Mouse (Mus musculus): ENCODE results near the gene Camk2b. TPM values are rescaled to one million over a fixed set of nuclear protein-coding genes. Genes with fewer than 3 reads are reported as not detected.

Gene Camk2b
- total and polyA plus RNA-seq, 3 experiments: 0.16 TPM; not detected in 2

DNA sequence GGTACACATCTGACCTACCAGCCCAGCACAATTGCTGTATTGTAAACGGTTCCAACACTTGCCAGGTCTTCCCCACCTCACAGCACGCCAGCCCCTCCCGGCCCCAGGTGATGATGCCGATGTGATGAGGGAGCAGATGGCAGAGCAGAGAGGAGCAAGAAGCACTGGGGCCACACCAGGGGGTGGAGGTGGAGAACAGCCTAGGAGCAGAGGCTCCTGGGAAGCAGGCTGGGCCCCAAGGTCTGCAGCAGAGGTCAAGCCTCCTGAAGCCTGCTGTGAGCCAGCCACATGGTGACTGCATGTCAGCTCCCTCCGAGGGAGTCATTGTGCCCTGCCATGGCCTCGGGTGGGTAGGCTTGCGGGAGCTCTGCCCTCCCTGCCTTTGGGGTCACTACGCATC, 85.6 kb downstream of the Camk2b start:
- Histone ChIP-seq H3K9me3 (replicated peaks) (no peaks in the 10 kb centered on the region), H3K36me3 (replicated peaks) (no peaks in the 10 kb centered on the region), H3K27me3 (ENCODE audit: insufficient read depth, low read length) (peaks cover 42% of the 10 kb centered on the region), H3K4me1 (ENCODE audit: insufficient read depth, low read depth, low read length) (peaks cover 5% of the 10 kb centered on the region; the same call in 1 of the 2 replicates), H3K4me3 (ENCODE audit: low read depth, low read length) (no peak overlapping the region)
- ATAC-seq (ENCODE audit: extremely low read depth, insufficient number of reproducible peaks, low FRiP score, poor library complexity, severe bottlenecking): no peak
- no peak for DNase-seq (ENCODE audit: low spot score)
- no peak for TF ChIP-seq CTCF (IDR thresholded peaks at IDR 0.05; ENCODE audit: low read depth, low read length)
- no peak for TF ChIP-seq POLR2AphosphoS5 (IDR thresholded peaks at IDR 0.05; ENCODE audit: insufficient replicate concordance, low read depth, low read length)
- no peak for TF ChIP-seq TAL1 (conservative IDR thresholded peaks at IDR 0.05; ENCODE audit: low read depth, low read length)
- no peak for TF ChIP-seq GATA1 (IDR thresholded peaks at IDR 0.05; ENCODE audit: borderline replicate concordance, low read length)
- no peak for TF ChIP-seq GATA2 (IDR thresholded peaks at IDR 0.05; ENCODE audit: borderline replicate concordance, low read depth, low read length)

DNA sequence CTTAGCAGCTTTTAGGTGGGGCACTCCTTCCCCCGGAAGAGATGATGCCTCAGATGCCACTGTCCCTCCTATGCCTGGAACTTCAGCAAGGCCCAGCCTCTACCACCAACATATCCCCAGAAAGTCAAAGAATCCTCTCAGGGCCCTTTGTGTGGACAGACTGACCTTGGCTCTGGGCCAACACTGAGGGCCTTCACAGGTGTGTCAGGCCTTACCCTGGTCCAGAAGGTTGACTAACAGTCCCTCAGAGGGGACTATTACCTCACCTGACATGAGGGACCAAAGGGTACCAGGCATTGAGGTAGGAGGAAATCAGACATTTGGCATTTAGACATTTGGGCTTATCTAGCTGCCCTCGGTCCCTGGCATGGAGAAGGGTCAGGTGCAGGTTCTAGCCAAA, 86.1 kb downstream of the Camk2b start:
- no peak for ATAC-seq (ENCODE audit: extremely low read depth, insufficient number of reproducible peaks, low FRiP score, poor library complexity, severe bottlenecking)
- Histone ChIP-seq H3K4me3 (ENCODE audit: low read depth, low read length) (no peak overlapping the region), H3K27me3 (ENCODE audit: insufficient read depth, low read length) (peaks cover 44% of the 10 kb centered on the region), H3K36me3 (replicated peaks) (no peaks in the 10 kb centered on the region), H3K9me3 (replicated peaks) (no peaks in the 10 kb centered on the region), H3K4me1 (ENCODE audit: insufficient read depth, low read depth, low read length) (peaks cover 5% of the 10 kb centered on the region; the same call in 1 of the 2 replicates)
- no peak for DNase-seq (ENCODE audit: low spot score)
- TF ChIP-seq CTCF (IDR thresholded peaks at IDR 0.05; ENCODE audit: low read depth, low read length) (no peak), GATA1 (IDR thresholded peaks at IDR 0.05; ENCODE audit: borderline replicate concordance, low read length) (no peak), TAL1 (conservative IDR thresholded peaks at IDR 0.05; ENCODE audit: low read depth, low read length) (no peak), POLR2AphosphoS5 (IDR thresholded peaks at IDR 0.05; ENCODE audit: insufficient replicate concordance, low read depth, low read length) (no peak), GATA2 (IDR thresholded peaks at IDR 0.05; ENCODE audit: borderline replicate concordance, low read depth, low read length) (no peak)

DNA sequence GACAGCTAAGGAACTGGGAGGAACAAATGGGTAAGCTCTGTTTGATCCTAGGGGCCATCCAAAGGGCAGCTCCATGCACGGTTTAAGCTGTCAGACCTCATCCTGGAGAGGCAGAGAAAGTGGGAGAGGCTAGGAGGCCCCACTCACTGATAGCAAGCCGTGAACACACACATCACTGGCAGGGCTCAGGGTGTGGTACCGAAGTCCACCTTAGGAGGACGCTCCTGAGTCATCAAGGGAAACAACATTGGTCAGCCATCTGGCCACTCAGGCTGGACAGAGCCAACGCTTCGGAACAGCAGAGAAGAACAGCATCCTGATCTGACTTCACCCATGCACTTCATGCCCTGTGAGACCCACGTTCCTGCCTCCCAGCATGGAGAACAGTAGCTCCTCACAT, 87.1 kb downstream of the Camk2b start:
- Histone ChIP-seq H3K36me3 (replicated peaks) (no peaks in the 10 kb centered on the region), H3K4me3 (ENCODE audit: low read depth, low read length) (no peak overlapping the region), H3K9me3 (replicated peaks) (no peaks in the 10 kb centered on the region), H3K27me3 (ENCODE audit: insufficient read depth, low read length) (peaks cover 48% of the 10 kb centered on the region), H3K4me1 (ENCODE audit: insufficient read depth, low read depth, low read length) (peaks cover 5% of the 10 kb centered on the region; the same call in 1 of the 2 replicates)
- no peak for ATAC-seq (ENCODE audit: extremely low read depth, insufficient number of reproducible peaks, low FRiP score, poor library complexity, severe bottlenecking)
- no peak for TF ChIP-seq GATA2 (IDR thresholded peaks at IDR 0.05; ENCODE audit: borderline replicate concordance, low read depth, low read length)
- TF ChIP-seq GATA1 (IDR thresholded peaks at IDR 0.05; ENCODE audit: borderline replicate concordance, low read length): no peak
- TF ChIP-seq CTCF (IDR thresholded peaks at IDR 0.05; ENCODE audit: low read depth, low read length): no peak
- no peak for TF ChIP-seq TAL1 (conservative IDR thresholded peaks at IDR 0.05; ENCODE audit: low read depth, low read length)
- TF ChIP-seq POLR2AphosphoS5 (IDR thresholded peaks at IDR 0.05; ENCODE audit: insufficient replicate concordance, low read depth, low read length): no peak
- no peak for DNase-seq (ENCODE audit: low spot score)

DNA sequence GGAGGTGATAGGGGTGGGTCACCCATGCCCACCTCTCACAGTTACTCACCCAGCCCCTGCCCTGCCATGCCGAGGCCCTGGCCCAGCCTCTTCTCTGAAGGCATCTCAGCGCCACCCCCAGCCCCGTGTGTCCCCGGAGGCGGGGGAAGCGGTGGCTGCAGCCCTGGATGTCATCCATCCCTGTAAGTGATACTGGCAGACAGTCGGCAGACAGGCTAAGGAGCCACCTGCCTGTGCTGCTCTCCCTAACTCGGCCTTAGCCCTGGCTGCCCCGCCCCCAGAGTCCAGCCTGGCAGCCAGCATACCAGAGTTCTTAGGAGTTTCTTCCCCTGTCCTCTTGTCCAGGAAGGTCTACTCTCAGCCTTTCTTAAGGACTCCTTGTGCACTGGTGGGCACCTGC, 90.1 kb downstream of the Camk2b start:
- Histone ChIP-seq H3K9me3 (replicated peaks) (no peaks in the 10 kb centered on the region), H3K27me3 (ENCODE audit: insufficient read depth, low read length) (peaks cover 37% of the 10 kb centered on the region), H3K36me3 (replicated peaks) (peaks cover 10% of the 10 kb centered on the region), H3K4me1 (ENCODE audit: insufficient read depth, low read depth, low read length) (peaks cover 5% of the 10 kb centered on the region; the same call in 1 of the 2 replicates), H3K4me3 (ENCODE audit: low read depth, low read length) (no peak overlapping the region)
- no peak for TF ChIP-seq GATA2 (IDR thresholded peaks at IDR 0.05; ENCODE audit: borderline replicate concordance, low read depth, low read length)
- ATAC-seq (ENCODE audit: extremely low read depth, insufficient number of reproducible peaks, low FRiP score, poor library complexity, severe bottlenecking): no peak
- DNase-seq (ENCODE audit: low spot score): no peak

DNA sequence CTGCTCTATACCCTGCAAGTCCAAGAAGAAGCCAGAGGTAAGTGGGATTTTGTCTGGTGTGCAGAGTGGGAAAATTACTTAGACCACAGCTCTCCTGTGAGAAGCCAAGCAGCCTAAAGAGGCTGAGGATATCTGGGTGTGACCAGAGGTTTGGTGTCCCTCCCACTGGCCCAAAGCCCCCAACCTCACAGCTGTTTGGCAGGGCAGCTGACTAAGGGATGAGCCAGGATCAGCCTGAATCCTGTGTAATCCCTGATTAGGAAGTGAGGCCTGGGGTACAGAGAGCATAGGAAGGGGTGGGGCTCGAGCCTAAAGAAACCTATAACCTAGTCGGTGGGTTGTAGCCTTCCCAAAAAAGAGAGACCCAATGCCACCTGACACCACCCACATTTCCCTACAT, 91.1 kb downstream of the Camk2b start:
- no peaks in the 10 kb centered on the region for H3K9me3 ChIP-seq (replicated peaks)
- H3K36me3 ChIP-seq (replicated peaks): peaks cover 20% of the 10 kb centered on the region
- DNase-seq (ENCODE audit: low spot score) (no peak), ATAC-seq (ENCODE audit: extremely low read depth, insufficient number of reproducible peaks, low FRiP score, poor library complexity, severe bottlenecking) (no peak)
- H3K27me3 ChIP-seq (ENCODE audit: insufficient read depth, low read length): peaks cover 33% of the 10 kb centered on the region
- H3K4me3 ChIP-seq (ENCODE audit: low read depth, low read length): no peak overlapping the region
- peaks cover 5% of the 10 kb centered on the region; the same call in 1 of the 2 replicates for H3K4me1 ChIP-seq (ENCODE audit: insufficient read depth, low read depth, low read length)
- TF ChIP-seq GATA1 (IDR thresholded peaks at IDR 0.05; ENCODE audit: borderline replicate concordance, low read length) (no peak), TAL1 (conservative IDR thresholded peaks at IDR 0.05; ENCODE audit: low read depth, low read length) (no peak), CTCF (IDR thresholded peaks at IDR 0.05; ENCODE audit: low read depth, low read length) (no peak), POLR2AphosphoS5 (IDR thresholded peaks at IDR 0.05; ENCODE audit: insufficient replicate concordance, low read depth, low read length) (no peak), GATA2 (IDR thresholded peaks at IDR 0.05; ENCODE audit: borderline replicate concordance, low read depth, low read length) (no peak)

DNA sequence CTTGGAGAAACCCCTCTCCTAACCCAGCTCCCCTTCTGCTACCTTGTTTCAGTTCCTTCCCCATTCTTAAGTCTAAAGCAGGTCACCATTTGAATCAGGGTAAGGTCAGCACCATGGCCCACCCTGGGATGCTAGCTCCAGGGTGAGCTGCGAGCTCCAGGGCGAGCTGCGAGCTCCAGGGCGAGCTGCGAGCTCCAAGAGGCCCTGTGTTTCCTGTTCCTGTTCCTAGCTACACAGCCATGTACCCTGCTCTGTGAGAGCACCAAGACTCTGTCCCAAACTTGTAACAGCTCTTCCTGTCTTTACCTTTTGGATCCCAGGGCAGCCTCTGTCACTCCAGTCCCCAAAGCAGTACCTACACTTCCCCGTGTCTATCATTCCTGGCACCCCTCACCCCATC, 92.1 kb downstream of the Camk2b start:
- no peaks in the 10 kb centered on the region for H3K9me3 ChIP-seq (replicated peaks)
- no peak for TF ChIP-seq TAL1 (conservative IDR thresholded peaks at IDR 0.05; ENCODE audit: low read depth, low read length)
- H3K4me3 ChIP-seq (ENCODE audit: low read depth, low read length): no peak overlapping the region
- DNase-seq (ENCODE audit: low spot score) (no peak), ATAC-seq (ENCODE audit: extremely low read depth, insufficient number of reproducible peaks, low FRiP score, poor library complexity, severe bottlenecking) (no peak)
- peaks cover under 1% of the 10 kb centered on the region; the same call in 1 of the 2 replicates for H3K4me1 ChIP-seq (ENCODE audit: insufficient read depth, low read depth, low read length)
- peaks cover 30% of the 10 kb centered on the region for H3K36me3 ChIP-seq (replicated peaks)
- peaks cover 30% of the 10 kb centered on the region for H3K27me3 ChIP-seq (ENCODE audit: insufficient read depth, low read length)

DNA sequence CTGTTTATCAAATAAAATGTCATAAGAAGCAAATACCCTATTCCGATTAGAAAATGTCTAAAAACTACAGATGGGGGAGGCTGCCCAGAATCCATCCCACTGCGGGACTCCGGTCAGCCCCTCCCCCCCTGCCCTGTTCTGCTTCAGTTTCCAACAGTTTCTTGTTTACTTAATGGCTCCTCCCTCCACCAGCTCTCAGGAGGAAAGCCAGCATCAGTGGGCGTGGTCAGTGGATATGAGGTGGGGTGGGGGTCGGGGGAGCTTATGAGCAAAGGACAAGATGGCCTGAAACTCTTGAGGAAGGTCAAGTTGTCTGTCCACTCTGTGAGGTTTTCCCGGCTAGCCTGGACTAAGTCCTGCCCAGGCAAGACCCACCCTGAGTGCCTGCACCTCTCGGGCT, 93.0 kb downstream of the Camk2b start:
- H3K4me1 ChIP-seq (ENCODE audit: insufficient read depth, low read depth, low read length): no peaks in the 10 kb centered on the region
- TF ChIP-seq TAL1 (conservative IDR thresholded peaks at IDR 0.05; ENCODE audit: low read depth, low read length) (no peak), CTCF (IDR thresholded peaks at IDR 0.05; ENCODE audit: low read depth, low read length) (no peak), POLR2AphosphoS5 (IDR thresholded peaks at IDR 0.05; ENCODE audit: insufficient replicate concordance, low read depth, low read length) (no peak), GATA1 (IDR thresholded peaks at IDR 0.05; ENCODE audit: borderline replicate concordance, low read length) (no peak), GATA2 (IDR thresholded peaks at IDR 0.05; ENCODE audit: borderline replicate concordance, low read depth, low read length) (no peak)
- H3K36me3 ChIP-seq (replicated peaks): peaks cover 39% of the 10 kb centered on the region
- peaks cover 29% of the 10 kb centered on the region for H3K27me3 ChIP-seq (ENCODE audit: insufficient read depth, low read length)
- ATAC-seq (ENCODE audit: extremely low read depth, insufficient number of reproducible peaks, low FRiP score, poor library complexity, severe bottlenecking) (no peak), DNase-seq (ENCODE audit: low spot score) (no peak)
- H3K9me3 ChIP-seq (replicated peaks): no peaks in the 10 kb centered on the region
- H3K4me3 ChIP-seq (ENCODE audit: low read depth, low read length): no peak overlapping the region
